Mouse (Mus musculus): ENCODE measurements around the gene Zfp398.

DNA sequence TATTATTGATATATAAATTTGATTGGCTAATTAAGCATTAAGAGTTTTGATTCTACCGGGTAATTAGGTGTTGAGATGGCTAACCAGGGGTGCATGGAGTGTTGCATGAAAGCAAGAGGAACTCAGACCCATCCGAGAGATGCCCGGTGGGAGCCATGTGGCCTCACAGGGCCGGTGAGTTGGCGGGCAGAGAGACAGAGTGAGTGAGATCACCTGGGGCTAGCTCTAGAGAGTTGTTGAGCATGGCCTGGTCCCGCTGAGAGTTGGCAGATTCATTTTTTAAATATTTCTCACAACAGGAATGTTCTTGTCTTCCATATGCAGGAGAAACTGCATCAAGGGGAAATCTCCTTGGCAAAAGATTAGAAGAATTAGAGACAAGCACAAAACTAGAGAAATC is 21.8 kb downstream of the Zfp398 start:
- TF ChIP-seq POLR2A (IDR thresholded peaks at IDR 0.05; ENCODE audit: control insufficient read depth, extremely low read depth, insufficient read depth, low read length, poor library complexity) (no peak), CTCF (IDR thresholded peaks at IDR 0.05; ENCODE audit: borderline replicate concordance, control insufficient read depth, extremely low read depth, insufficient read depth, low read length, poor library complexity) (no peak)

All from thymus, adult 2 months (tissue).